Comparison of ENCODE assay signal across 13 mouse cellular contexts in the genomic region with DNA sequence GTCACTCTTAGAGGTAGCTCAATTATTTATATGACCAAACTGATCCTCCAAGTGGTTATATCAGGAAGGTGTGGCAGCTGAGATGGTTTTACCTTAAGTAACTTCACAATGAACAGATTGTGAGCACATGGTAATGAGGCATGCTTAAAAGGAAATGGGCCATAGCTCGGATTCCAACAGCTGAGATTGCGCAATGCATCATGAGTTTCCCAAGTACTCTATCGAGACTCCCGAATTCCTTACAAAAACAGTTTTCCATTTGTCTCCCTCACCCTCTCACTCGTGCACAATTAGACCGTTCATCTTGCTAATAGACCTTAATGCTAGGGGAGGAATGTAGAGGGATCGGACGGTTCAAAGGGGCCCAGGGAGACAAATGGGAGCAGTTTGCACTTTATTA.
DNase-seq lines count a peak whose midpoint lies in the region; ATAC-seq lines count a peak whose summit lies in the region.
"Had no signal": no experiment of that assay in that cellular context is flagged by ENCODE, and none has a peak within 500 bp of the region (broad histone marks: within the 10 kb centered on the region; RNA-seq: fewer than 3 reads in every experiment).

No protein-coding gene starts in this region.

- no peak overlapping the region for H3K27ac ChIP-seq in midbrain, embryonic 16.5 days (ENCODE audit: low read length)
- H3K27ac ChIP-seq: forebrain, embryonic 10.5 days; heart, adult 2 months; macrophage had no signal

- H3K4me1 ChIP-seq in midbrain, embryonic 16.5 days (ENCODE audit: control insufficient read depth, insufficient read depth, low read length) = peaks cover 6% of the 10 kb centered on the region; the same call in 1 of the 2 replicates
- H3K4me1 ChIP-seq: forebrain, embryonic 10.5 days had no signal

- ATAC-seq in midbrain, embryonic 16.5 days = no peak
- ATAC-seq: Patski had no signal

- peak; percentile 23 for DNase-seq in adrenal gland, postnatal 14 days
- no peak for DNase-seq in adrenal gland, postnatal 25 days
- peak; percentile 30 for DNase-seq in kidney, adult 18-20 months
- no peak for DNase-seq in kidney, postnatal 4 days
- peak; percentile 19 for DNase-seq in embryo, embryonic 11.5 days (ENCODE audit: low read depth, low spot score)
- peak; percentile 59 for DNase-seq in lung, postnatal 25 days (ENCODE audit: low spot score)
- no peak for DNase-seq in ovary, adult 18-20 months (ENCODE audit: low spot score)
- DNase-seq: cerebellum, postnatal 10 days had no signal

- no peak overlapping the region for H3K9ac ChIP-seq in midbrain, embryonic 16.5 days (ENCODE audit: low read depth, low read length)

- no peak overlapping the region for H3K4me3 ChIP-seq in midbrain, embryonic 16.5 days (ENCODE audit: low read depth, low read length)
- H3K4me3 ChIP-seq: forebrain, embryonic 10.5 days; heart, adult 2 months had no signal

- H3K27me3 ChIP-seq in midbrain, embryonic 16.5 days (ENCODE audit: control insufficient read depth, insufficient read depth, low read depth, low read length) = no peaks in the 10 kb centered on the region
- H3K27me3 ChIP-seq: Patski had no signal

- H3K36me3 ChIP-seq in midbrain, embryonic 16.5 days (ENCODE audit: control insufficient read depth, insufficient read depth, low read length) = no peaks in the 10 kb centered on the region; the same call in 1 of the 2 replicates

- no peaks in the 10 kb centered on the region for H3K9me3 ChIP-seq in midbrain, embryonic 16.5 days (replicated peaks; ENCODE audit: control insufficient read depth, low read length, poor library complexity, severe bottlenecking)
- H3K9me3 ChIP-seq: forebrain, embryonic 10.5 days had no signal

- WGBS in midbrain, embryonic 16.5 days = 86% methylated on average over 8 of the region's 8 CpGs

- H3K4me2 ChIP-seq in midbrain, embryonic 16.5 days (ENCODE audit: low read length) = no peak overlapping the region

Comparison
In these comparisons a context has a peak if more than half of its experiments do, and no peak if none do; other contexts are left out.
1. DNase-seq: peak in adrenal gland, postnatal 14 days (single experiment), kidney, adult 18-20 months (single experiment), embryo, embryonic 11.5 days (single experiment) and lung, postnatal 25 days (single experiment); none in adrenal gland, postnatal 25 days (single experiment), kidney, postnatal 4 days (0 of 2) and ovary, adult 18-20 months (single experiment).